In the genomic region with DNA sequence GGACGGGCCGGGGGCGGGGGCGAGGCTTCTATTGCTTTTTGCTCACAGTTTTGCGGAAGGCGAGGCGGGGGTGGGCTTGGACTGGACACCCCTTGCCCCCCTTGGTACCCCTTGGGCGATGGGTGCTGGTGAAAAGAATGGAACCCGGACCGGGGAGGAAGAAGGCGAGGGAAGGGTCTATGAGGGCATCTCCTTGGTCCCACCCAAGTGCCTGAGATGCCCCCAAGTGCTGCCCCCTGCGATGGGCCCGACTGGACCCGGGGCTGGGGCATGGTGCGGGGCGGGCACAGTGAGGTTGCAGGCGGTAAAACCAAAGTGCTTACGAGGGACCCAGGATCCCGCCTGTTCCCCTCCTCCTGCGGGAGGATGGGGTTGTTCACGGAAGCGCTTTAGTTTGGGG, we compare ENCODE assay signal across 11 mouse cellular contexts. TPM values are rescaled to one million over a fixed set of nuclear protein-coding genes. Genes with fewer than 3 reads are reported as not detected.
DNase-seq lines count a peak whose midpoint lies in the region; ATAC-seq lines count a peak whose summit lies in the region.
"Had no signal": no experiment of that assay in that cellular context is flagged by ENCODE, and none has a peak within 500 bp of the region (broad histone marks: within the 10 kb centered on the region; RNA-seq: fewer than 3 reads in every experiment).

No protein-coding gene starts in this region.

- peaks cover 4% of the 10 kb centered on the region for H3K36me3 ChIP-seq in heart, embryonic 11.5 days (ENCODE audit: control insufficient read depth, insufficient read depth, low read length)
- H3K36me3 ChIP-seq in embryonic facial prominence, embryonic 11.5 days (replicated peaks; ENCODE audit: control insufficient read depth, insufficient read depth, low read depth, low read length): peaks cover 7% of the 10 kb centered on the region
- peaks cover 40% of the 10 kb centered on the region for H3K36me3 ChIP-seq in hindbrain, embryonic 12.5 days
- peaks cover 44% of the 10 kb centered on the region for H3K36me3 ChIP-seq in midbrain, embryonic 10.5 days

- WGBS in heart, embryonic 11.5 days (ENCODE audit: insufficient replicate concordance): 40% methylated on average over 22 of the region's 22 CpGs
- 29% methylated on average over 21 of the region's 22 CpGs for whole genome bisulfite sequencing in embryonic facial prominence, embryonic 11.5 days
- 34% methylated on average over 22 of the region's 22 CpGs for WGBS in hindbrain, embryonic 12.5 days
- WGBS in midbrain, embryonic 10.5 days: 28% methylated on average over 22 of the region's 22 CpGs

- no peak for ATAC-seq in heart, embryonic 11.5 days (replicated peaks; ENCODE audit: insufficient number of reproducible peaks, low FRiP score, low TSS enrichment)
- ATAC-seq in embryonic facial prominence, embryonic 11.5 days (replicated peaks; ENCODE audit: insufficient number of reproducible peaks, low FRiP score, low TSS enrichment, low read depth): no peak
- ATAC-seq in hindbrain, embryonic 12.5 days (ENCODE audit: low FRiP score): 0 out of 2 replicates have a peak, but pooled peaks have one; percentile 15

- H3K27me3 ChIP-seq in heart, embryonic 11.5 days (ENCODE audit: control insufficient read depth, insufficient read depth, low read length): peaks cover 2% of the 10 kb centered on the region
- H3K27me3 ChIP-seq in embryonic facial prominence, embryonic 11.5 days (ENCODE audit: control insufficient read depth, insufficient read depth, low read length): no peaks in the 10 kb centered on the region
- H3K27me3 ChIP-seq in hindbrain, embryonic 12.5 days: peaks cover 3% of the 10 kb centered on the region
- H3K27me3 ChIP-seq in midbrain, embryonic 10.5 days (ENCODE audit: low read depth, poor library complexity, severe bottlenecking): peaks cover 26% of the 10 kb centered on the region

- no peak for DNase-seq in heart, postnatal 14 days
- no peak for DNase-seq in embryonic facial prominence, embryonic 11.5 days (ENCODE audit: low spot score)
- DNase-seq in midbrain, embryonic 10.5 days (ENCODE audit: low spot score): peak; percentile 33
- DNase-seq in spleen, adult 12 weeks (ENCODE audit: low spot score): no peak
- no peak for DNase-seq in ovary, postnatal 14 days (ENCODE audit: low spot score)
- no peak for DNase-seq in spleen, postnatal 10 days (ENCODE audit: low spot score in 2 of 2)
- DNase-seq: right cerebral cortex, postnatal 25 days had no signal

- peaks cover 23% of the 10 kb centered on the region for H3K4me1 ChIP-seq in heart, embryonic 11.5 days (ENCODE audit: control insufficient read depth, insufficient read depth, low read length)
- H3K4me1 ChIP-seq in embryonic facial prominence, embryonic 11.5 days (ENCODE audit: control insufficient read depth, insufficient read depth, low read length): peaks cover 2% of the 10 kb centered on the region
- H3K4me1 ChIP-seq in hindbrain, embryonic 12.5 days: peaks cover 27% of the 10 kb centered on the region
- H3K4me1 ChIP-seq in midbrain, embryonic 10.5 days: peaks cover 37% of the 10 kb centered on the region

- H3K9me3 ChIP-seq in heart, embryonic 11.5 days (replicated peaks; ENCODE audit: control insufficient read depth, low read length): no peaks in the 10 kb centered on the region
- H3K9me3 ChIP-seq in embryonic facial prominence, embryonic 11.5 days (replicated peaks; ENCODE audit: control insufficient read depth, low read length): no peaks in the 10 kb centered on the region
- no peaks in the 10 kb centered on the region for H3K9me3 ChIP-seq in hindbrain, embryonic 12.5 days (replicated peaks)
- no peaks in the 10 kb centered on the region for H3K9me3 ChIP-seq in midbrain, embryonic 10.5 days (replicated peaks)

- intact Hi-C loops in heart, postnatal 14 days (cut with DNase I): no loop called here

- H3K9ac ChIP-seq in heart, embryonic 11.5 days (ENCODE audit: low read depth, low read length): peak overlapping the region; percentile 44; the same call in 1 of the 2 replicates
- H3K9ac ChIP-seq in embryonic facial prominence, embryonic 11.5 days (replicated peaks; ENCODE audit: low read length): peak overlapping the region; percentile 4; the same call in 1 of the 2 replicates
- peak overlapping the region; percentile 57; the same call in 1 of the 2 replicates for H3K9ac ChIP-seq in hindbrain, embryonic 12.5 days

- peak overlapping the region; percentile 32 for H3K4me3 ChIP-seq in heart, embryonic 11.5 days (ENCODE audit: low read depth, low read length)
- H3K4me3 ChIP-seq in embryonic facial prominence, embryonic 11.5 days (ENCODE audit: low read depth, low read length): peak overlapping the region; percentile 25; the same call in 1 of the 2 replicates
- peak overlapping the region; percentile 25 for H3K4me3 ChIP-seq in hindbrain, embryonic 12.5 days
- H3K4me3 ChIP-seq in midbrain, embryonic 10.5 days: peak overlapping the region; percentile 50

- H3K4me2 ChIP-seq in heart, embryonic 11.5 days: peak overlapping the region; percentile 74
- peak overlapping the region; percentile 55 for H3K4me2 ChIP-seq in embryonic facial prominence, embryonic 11.5 days (ENCODE audit: low read depth, low read length)
- peak overlapping the region; percentile 59 for H3K4me2 ChIP-seq in hindbrain, embryonic 12.5 days (replicated peaks)

- no peak overlapping the region for H3K27ac ChIP-seq in heart, embryonic 11.5 days (ENCODE audit: low read depth, low read length)
- H3K27ac ChIP-seq in embryonic facial prominence, embryonic 11.5 days (replicated peaks; ENCODE audit: low read depth, low read length): no peak overlapping the region
- H3K27ac ChIP-seq in hindbrain, embryonic 12.5 days: no peak overlapping the region
- H3K27ac ChIP-seq in midbrain, embryonic 10.5 days (replicated peaks): peak overlapping the region; percentile 75
- H3K27ac ChIP-seq: macrophage had no signal

RNA-seq across cellular contexts. Expression of a gene that starts 3.8 kb away (rescaled TPM):
- polyA plus RNA-seq in heart, embryonic 11.5 days (2014; fragmentation: Nextera tagmentation; extraction: Ambion mirVana): 0.41 and 0.53 TPM in 2 replicates
- not detected for total RNA-seq in heart, postnatal 14 days (2021)
- polyA plus RNA-seq in embryonic facial prominence, embryonic 11.5 days (2014; fragmentation: Nextera tagmentation; extraction: Ambion mirVana): not detected in 2 replicates
- 0.36 and 0.51 TPM in 2 replicates for polyA plus RNA-seq in hindbrain, embryonic 12.5 days (2016; fragmentation: Nextera tagmentation; extraction: Ambion mirVana)
- 0.32 and 0.47 TPM in 2 replicates for polyA plus RNA-seq in midbrain, embryonic 10.5 days (2016; fragmentation: Nextera tagmentation; extraction: Ambion mirVana)
- polyA plus RNA-seq: activated CD4-positive, CD25-positive, alpha-beta regulatory T cell, adult 4 months had no signal

RNA-seq across cellular contexts. Expression of a gene that starts 25.7 kb away (rescaled TPM):
- 10.2 and 11.6 TPM in 2 replicates for polyA plus RNA-seq in heart, embryonic 11.5 days (2014; fragmentation: Nextera tagmentation; extraction: Ambion mirVana)
- total RNA-seq in heart, postnatal 14 days (2021): 10 to 100 TPM; 16.6 to 18.4 TPM
- polyA plus RNA-seq in embryonic facial prominence, embryonic 11.5 days (2014; fragmentation: Nextera tagmentation; extraction: Ambion mirVana): 12.2 and 16.6 TPM in 2 replicates
- 20.5 and 23.8 TPM in 2 replicates for polyA plus RNA-seq in hindbrain, embryonic 12.5 days (2016; fragmentation: Nextera tagmentation; extraction: Ambion mirVana)
- polyA plus RNA-seq in midbrain, embryonic 10.5 days (2016; fragmentation: Nextera tagmentation; extraction: Ambion mirVana): 24.3 and 25.5 TPM in 2 replicates
- polyA plus RNA-seq: activated CD4-positive, CD25-positive, alpha-beta regulatory T cell, adult 4 months had no signal

RNA-seq across cellular contexts. Expression of a gene that starts 41.7 kb away (rescaled TPM):
- polyA plus RNA-seq in heart, embryonic 11.5 days (2014; fragmentation: Nextera tagmentation; extraction: Ambion mirVana): 217 and 221 TPM in 2 replicates
- 10 to 100 TPM; 58.9 to 63.6 TPM for total RNA-seq in heart, postnatal 14 days (2021)
- polyA plus RNA-seq in embryonic facial prominence, embryonic 11.5 days (2014; fragmentation: Nextera tagmentation; extraction: Ambion mirVana): 327 and 331 TPM in 2 replicates
- 235 and 247 TPM in 2 replicates for polyA plus RNA-seq in hindbrain, embryonic 12.5 days (2016; fragmentation: Nextera tagmentation; extraction: Ambion mirVana)
- 288 and 291 TPM in 2 replicates for polyA plus RNA-seq in midbrain, embryonic 10.5 days (2016; fragmentation: Nextera tagmentation; extraction: Ambion mirVana)

RNA-seq across cellular contexts. Expression of a gene that starts 52.4 kb away (rescaled TPM):
- 66.4 and 82.7 TPM in 2 replicates for polyA plus RNA-seq in heart, embryonic 11.5 days (2014; fragmentation: Nextera tagmentation; extraction: Ambion mirVana)
- 10 to 100 TPM; 61.1 to 70.4 TPM for total RNA-seq in heart, postnatal 14 days (2021)
- 24.6 and 29.6 TPM in 2 replicates for polyA plus RNA-seq in embryonic facial prominence, embryonic 11.5 days (2014; fragmentation: Nextera tagmentation; extraction: Ambion mirVana)
- polyA plus RNA-seq in hindbrain, embryonic 12.5 days (2016; fragmentation: Nextera tagmentation; extraction: Ambion mirVana): 26.8 and 27.0 TPM in 2 replicates
- 26.1 and 26.4 TPM in 2 replicates for polyA plus RNA-seq in midbrain, embryonic 10.5 days (2016; fragmentation: Nextera tagmentation; extraction: Ambion mirVana)

RNA-seq across cellular contexts. Expression of a gene that starts 56.0 kb away (rescaled TPM):
- polyA plus RNA-seq in heart, embryonic 11.5 days (2014; fragmentation: Nextera tagmentation; extraction: Ambion mirVana): 21.9 and 24.2 TPM in 2 replicates
- under 1 TPM; 0.60 to 0.83 TPM for total RNA-seq in heart, postnatal 14 days (2021)
- 5.4 and 8.0 TPM in 2 replicates for polyA plus RNA-seq in embryonic facial prominence, embryonic 11.5 days (2014; fragmentation: Nextera tagmentation; extraction: Ambion mirVana)
- 5.1 and 5.4 TPM in 2 replicates for polyA plus RNA-seq in hindbrain, embryonic 12.5 days (2016; fragmentation: Nextera tagmentation; extraction: Ambion mirVana)
- polyA plus RNA-seq in midbrain, embryonic 10.5 days (2016; fragmentation: Nextera tagmentation; extraction: Ambion mirVana): 5.6 and 6.4 TPM in 2 replicates

Comparison
In these comparisons a context has a peak if more than half of its experiments do, and no peak if none do; other contexts are left out.
1. H3K9ac ChIP-seq: peak in every context shown above with its lines; median percentile 57 in hindbrain, embryonic 12.5 days; 44 in heart, embryonic 11.5 days; 4 in embryonic facial prominence, embryonic 11.5 days.